Mouse (Mus musculus): ENCODE measurements around the gene Sohlh2. TPM values are rescaled to one million over a fixed set of nuclear protein-coding genes. Genes with fewer than 3 reads are reported as not detected.
"Not testable (repeated sequence)": the region's sequence is repeated elsewhere in the genome, so short reads cannot be mapped to it uniquely, and the experiment has no call there.

Sohlh2 gene
- total RNA-seq, 2 experiments from 2014 or later = not detected

DNA sequence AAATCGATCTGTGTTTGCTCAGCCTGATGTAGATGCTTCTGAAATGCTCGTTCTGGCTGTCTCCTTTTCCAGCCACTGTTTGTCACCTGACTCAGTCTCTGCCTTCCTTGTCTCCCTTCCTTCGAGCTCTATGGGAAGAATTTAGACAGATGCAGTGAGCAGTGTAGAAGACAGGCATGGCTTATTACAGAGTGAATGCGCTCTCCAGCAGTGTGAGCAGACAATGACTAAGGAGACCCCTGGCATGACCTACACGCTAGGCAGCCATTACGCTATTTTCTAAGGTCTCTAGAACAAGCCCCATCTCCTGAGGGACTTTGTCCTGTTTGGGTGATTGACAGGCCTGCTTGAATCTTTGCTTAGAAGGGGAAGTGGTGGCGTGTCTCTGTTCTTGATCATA lies 20.7 kb upstream of the Sohlh2 start:
- no peak for DNase-seq (ENCODE audit: extremely low spot score in 1 of 2, low spot score in 2 of 2)
- no peak overlapping the region for H3K4me3 ChIP-seq
- no peak for TF ChIP-seq CTCF (IDR thresholded peaks at IDR 0.05)
- intact Hi-C loops (cut with DNase I) = loop anchor here (5.0 kb wide), 1 partner anchor 51 kb away; no protein-coding TSS in a partner anchor
- no peak overlapping the region for H3K27ac ChIP-seq

DNA sequence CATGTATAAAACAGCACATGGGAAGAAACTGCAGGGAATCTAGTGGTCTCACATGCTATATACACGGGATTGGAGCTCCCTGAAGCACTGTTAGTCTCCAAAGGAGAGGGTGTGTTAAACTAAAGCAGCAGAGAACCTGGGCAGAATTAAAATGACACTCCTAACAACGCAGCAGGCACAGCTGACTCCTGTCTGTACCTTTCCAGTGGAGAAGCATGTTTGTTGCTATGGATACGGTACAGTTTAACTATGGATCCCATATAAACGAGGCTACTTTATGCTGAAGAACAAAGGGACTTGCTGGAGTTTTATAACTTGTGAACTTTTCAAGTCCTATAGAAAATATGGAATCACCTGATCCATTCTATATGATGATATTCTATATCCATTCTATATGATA lies 18.3 kb upstream of the Sohlh2 start:
- no peak for DNase-seq (ENCODE audit: extremely low spot score in 1 of 2, low spot score in 2 of 2)
- intact Hi-C loops (cut with DNase I) = loop anchor here (5.0 kb wide), 1 partner anchor 49 kb away; no protein-coding TSS in a partner anchor
- no peak overlapping the region for H3K27ac ChIP-seq
- H3K4me3 ChIP-seq = no peak overlapping the region
- TF ChIP-seq CTCF (IDR thresholded peaks at IDR 0.05) = no peak

DNA sequence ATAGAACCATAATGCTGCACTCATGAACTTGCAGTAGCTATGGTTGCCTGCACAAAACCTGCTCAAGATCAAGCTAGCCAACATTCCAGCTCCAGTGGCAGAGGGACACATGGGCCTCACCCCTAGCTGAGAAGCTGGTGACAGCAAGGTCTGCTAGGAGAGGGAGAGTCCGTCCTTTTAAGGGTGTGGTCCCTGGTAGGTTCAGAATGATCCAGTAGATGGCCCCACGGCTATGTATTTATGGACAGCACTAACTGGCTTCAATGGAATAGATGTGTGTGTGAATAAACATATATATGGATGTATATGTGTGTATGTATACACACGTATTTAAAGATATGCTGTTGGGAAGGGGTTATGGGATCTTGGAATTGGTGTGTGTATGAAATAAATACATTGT lies 9.3 kb upstream of the Sohlh2 start:
- no peak for DNase-seq (ENCODE audit: extremely low spot score in 1 of 2, low spot score in 2 of 2)
- intact Hi-C loops (cut with DNase I) = no loop called here
- H3K4me3 ChIP-seq = no peak overlapping the region
- H3K27ac ChIP-seq = no peak overlapping the region
- TF ChIP-seq CTCF (IDR thresholded peaks at IDR 0.05) = no peak; the same call in 1 of the 2 replicates

DNA sequence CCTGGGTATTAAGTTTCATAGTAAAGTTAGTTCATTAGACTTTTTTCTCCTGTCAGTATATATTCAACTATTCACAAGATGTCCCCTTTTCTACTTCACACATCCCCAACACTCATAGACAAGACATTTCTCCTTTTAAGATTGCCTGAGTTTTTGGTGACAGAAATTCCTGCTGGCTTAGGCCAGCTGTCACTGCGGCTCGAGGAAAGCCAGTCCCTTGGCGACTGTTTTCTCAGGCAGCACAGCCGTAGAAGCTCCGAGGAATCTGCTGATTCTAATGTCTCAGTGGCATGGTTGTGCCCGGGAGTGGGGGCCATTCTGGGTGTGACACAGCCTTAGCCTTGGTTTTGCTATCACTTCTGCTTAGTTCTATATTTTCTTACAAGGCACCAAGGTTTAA lies 4.6 kb upstream of the Sohlh2 start:
- H3K27ac ChIP-seq = no peak overlapping the region
- intact Hi-C loops (cut with DNase I) = no loop called here
- no peak for TF ChIP-seq CTCF (IDR thresholded peaks at IDR 0.05)

DNA sequence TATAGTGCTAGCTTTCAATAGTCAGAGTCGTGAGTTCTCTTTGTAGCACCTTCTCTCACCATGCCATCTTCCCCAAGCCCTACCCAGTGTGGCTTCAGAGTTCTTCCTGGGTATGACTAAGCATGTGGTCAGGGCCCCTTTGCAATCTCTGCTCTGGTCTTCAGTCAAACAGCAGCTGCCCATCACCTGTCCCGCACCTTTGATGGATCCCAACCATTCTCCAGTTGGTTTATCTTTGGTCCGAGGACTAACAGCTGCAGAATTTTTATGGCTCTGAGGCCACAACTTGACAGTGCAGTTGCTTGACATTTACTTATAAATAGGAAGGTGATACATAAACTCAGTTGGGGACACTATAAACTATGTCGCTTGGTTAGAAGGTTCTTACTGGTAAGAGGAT lies 9.8 kb downstream of the Sohlh2 start:
- TF ChIP-seq CTCF (IDR thresholded peaks at IDR 0.05) = no peak
- Histone ChIP-seq H3K4me3 (no peak overlapping the region), H3K27ac (no peak overlapping the region)
- DNase-seq (ENCODE audit: extremely low spot score in 1 of 2, low spot score in 2 of 2) = no peak
- intact Hi-C loops (cut with DNase I) = no loop called here

More for the DNA sequence above, 4.6 kb upstream of the Sohlh2 start:
- no peak overlapping the region for H3K4me3 ChIP-seq
- DNase-seq (ENCODE audit: extremely low spot score in 1 of 2, low spot score in 2 of 2) = no peak

DNA sequence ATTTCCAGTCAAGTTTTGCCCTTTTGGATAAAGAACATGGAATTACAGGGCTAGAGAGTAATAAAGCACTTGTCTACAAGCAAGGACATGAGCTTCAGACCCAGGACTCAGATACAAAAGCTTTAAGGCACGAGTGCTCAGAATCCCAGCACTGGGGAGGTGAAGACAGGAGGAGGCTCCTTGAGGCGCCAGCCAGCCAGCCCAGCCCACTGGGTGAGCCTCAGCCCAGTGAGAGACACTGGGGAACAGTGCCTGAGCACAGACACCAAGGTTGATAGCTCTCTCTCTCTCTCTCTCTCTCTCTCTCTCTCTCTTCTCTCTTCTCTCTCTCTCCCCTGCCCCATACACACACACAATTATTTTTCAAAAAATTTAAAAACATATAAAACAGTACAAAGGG lies 11.5 kb downstream of the Sohlh2 start:
- TF ChIP-seq CTCF (IDR thresholded peaks at IDR 0.05) = no peak
- no peak for DNase-seq (ENCODE audit: extremely low spot score in 1 of 2, low spot score in 2 of 2)
- Histone ChIP-seq H3K4me3 (no peak overlapping the region), H3K27ac (no peak overlapping the region)
- intact Hi-C loops (cut with DNase I) = no loop called here

DNA sequence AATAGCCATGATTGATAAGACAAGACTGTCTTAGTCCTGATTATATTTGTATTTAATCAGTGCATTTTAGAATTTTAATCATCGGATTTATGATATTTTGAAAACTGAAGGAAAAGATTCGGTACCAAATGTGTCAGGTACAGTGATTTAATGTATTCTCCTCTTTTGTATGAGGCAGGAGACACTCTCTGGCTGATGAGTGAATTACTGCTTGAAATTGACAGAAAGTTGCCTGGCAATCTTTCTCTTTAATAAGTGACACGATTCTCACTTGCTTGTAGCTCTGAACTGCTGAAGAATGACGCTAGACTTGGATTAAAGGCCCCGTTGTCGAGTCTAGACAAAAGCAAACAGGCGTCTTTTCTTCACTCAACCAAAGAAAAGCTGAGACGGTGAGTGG lies 13.0 kb downstream of the Sohlh2 start:
- DNase-seq (ENCODE audit: extremely low spot score in 1 of 2, low spot score in 2 of 2) = no peak
- H3K27ac ChIP-seq = no peak overlapping the region
- no peak for TF ChIP-seq CTCF (IDR thresholded peaks at IDR 0.05)
- no peak overlapping the region for H3K4me3 ChIP-seq
- intact Hi-C loops (cut with DNase I) = no loop called here

DNA sequence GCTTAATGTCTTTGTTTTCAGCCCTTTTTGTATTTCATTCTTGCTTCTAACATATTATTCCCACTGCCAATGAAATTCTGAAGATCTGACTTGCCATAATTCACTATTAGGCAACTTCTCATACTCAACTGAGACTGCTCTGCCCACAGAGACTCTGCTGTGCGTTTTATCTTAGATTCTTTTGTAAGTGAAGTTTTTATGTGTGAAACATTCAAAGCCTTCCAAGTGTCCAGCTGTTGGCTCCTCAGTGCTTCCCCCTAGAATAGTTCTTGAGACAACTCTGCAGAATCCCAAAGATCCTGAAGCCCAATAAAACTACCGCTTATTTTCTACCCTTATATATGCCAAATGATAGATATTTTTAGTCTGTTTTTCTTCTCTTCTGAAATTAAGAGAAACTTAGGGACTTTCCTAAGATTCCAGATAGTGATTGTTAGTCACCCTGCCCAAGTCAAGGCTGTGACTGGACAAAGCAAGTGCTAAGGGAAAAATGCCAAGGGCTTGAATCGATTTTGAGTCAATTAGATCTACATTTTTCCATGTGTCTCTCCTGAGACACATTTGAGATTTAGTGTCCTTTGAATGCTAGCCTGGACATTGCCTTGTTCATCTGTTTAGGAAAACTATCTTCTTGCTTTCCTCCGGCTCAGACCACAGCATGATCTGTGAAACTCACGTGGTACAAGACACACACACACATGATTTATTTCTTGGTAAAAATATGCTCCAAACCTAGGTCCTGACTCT lies 13.9 kb downstream of the Sohlh2 start:
- DNase-seq (ENCODE audit: extremely low spot score in 1 of 2, low spot score in 2 of 2) = no peak
- intact Hi-C loops (cut with DNase I) = no loop called here
- Histone ChIP-seq H3K4me3 (no peak overlapping the region), H3K27ac (no peak overlapping the region)
- no peak for TF ChIP-seq CTCF (IDR thresholded peaks at IDR 0.05)

DNA sequence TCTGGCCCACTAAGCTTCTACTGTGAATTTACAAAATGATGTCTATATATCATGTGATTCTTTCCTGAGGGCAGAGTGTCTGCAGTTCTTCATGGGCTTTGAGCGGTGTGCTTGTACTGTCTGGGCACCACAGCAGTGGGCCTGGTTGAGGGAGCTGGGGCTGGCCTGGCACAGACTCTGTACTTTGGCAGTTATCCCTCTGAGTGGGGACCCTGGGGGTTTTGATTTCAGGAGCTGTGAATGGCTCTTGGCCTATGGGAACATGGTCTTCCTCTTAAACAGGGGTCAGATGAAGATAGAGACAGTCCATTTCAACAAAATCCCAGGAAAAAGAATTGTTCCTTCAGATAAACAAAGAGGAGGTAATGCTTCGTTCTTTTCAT lies 14.5 kb downstream of the Sohlh2 start:
- no peak for TF ChIP-seq CTCF (IDR thresholded peaks at IDR 0.05)
- no peak for DNase-seq (ENCODE audit: extremely low spot score in 1 of 2, low spot score in 2 of 2)
- Histone ChIP-seq H3K4me3 (no peak overlapping the region), H3K27ac (no peak overlapping the region)
- intact Hi-C loops (cut with DNase I) = no loop called here

DNA sequence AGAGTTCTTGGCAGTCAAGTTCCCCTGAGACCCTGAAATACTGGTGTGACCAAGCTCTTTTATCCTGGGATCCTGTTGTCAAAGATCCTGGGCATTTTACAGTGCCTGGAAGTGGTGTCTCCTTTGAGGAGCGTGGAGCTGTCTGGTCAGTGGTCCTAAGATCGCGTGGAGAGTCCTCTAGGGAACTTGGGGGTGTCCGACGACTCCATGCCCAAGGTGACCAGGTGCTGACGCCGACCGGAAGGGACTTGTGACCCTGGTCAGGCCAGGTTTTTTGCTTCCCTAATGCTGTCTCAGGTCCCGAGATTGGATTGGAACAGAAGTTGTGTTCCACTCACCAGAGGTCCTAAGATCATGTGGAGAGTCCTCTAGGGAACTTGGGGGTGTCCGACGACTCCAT lies 21.8 kb downstream of the Sohlh2 start:
- H3K4me3 ChIP-seq; H3K27ac ChIP-seq; intact Hi-C loops (cut with DNase I); DNase-seq (ENCODE audit: extremely low spot score in 1 of 2, low spot score in 2 of 2): not testable (repeated sequence)

DNA sequence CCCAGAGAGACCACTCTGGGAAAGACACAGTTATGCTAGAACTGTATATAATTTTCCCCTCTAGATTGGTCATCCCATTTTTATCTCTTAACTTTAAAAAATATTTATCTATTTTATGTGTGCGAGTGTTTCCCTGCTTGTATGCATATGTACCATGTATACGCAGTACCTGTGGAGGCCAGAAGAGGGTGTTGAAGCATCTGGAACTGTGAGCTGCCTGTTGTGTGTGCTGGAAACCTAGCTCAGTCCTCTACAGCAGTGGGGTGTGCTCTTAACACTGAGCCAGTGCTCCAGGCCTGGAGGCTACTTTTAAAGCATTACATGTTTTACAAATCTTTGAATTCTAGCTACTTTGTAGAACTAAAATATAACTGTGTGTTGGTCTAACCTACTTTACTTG lies 24.6 kb downstream of the Sohlh2 start:
- Histone ChIP-seq H3K27ac (no peak overlapping the region), H3K4me3 (no peak overlapping the region)
- intact Hi-C loops (cut with DNase I) = no loop called here
- no peak for DNase-seq (ENCODE audit: extremely low spot score in 1 of 2, low spot score in 2 of 2)
- TF ChIP-seq CTCF (IDR thresholded peaks at IDR 0.05) = no peak; the same call in 1 of the 2 replicates

DNA sequence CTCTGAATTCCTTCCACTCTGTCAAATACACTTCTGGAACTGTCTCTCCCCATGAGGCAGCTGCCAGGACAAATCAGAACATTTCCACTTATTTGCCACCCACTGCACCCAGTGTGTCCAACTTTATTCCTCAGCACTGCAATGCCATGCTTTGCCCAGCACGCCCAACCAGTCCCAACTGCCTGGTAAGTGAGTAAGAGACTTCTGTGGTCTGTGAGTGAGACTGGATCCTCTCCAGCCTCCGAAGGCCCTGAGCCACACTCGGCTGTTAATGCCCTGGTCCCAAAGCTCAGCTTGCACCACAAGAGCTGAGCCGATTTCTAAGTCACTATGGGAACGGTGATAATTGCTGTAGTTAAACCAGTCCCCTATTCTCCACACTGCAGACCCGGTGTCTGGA lies 25.8 kb downstream of the Sohlh2 start:
- H3K4me3 ChIP-seq = no peak overlapping the region
- no peak overlapping the region for H3K27ac ChIP-seq
- TF ChIP-seq CTCF (IDR thresholded peaks at IDR 0.05) = no peak
- intact Hi-C loops (cut with DNase I) = no loop called here
- DNase-seq (ENCODE audit: extremely low spot score in 1 of 2, low spot score in 2 of 2) = no peak

DNA sequence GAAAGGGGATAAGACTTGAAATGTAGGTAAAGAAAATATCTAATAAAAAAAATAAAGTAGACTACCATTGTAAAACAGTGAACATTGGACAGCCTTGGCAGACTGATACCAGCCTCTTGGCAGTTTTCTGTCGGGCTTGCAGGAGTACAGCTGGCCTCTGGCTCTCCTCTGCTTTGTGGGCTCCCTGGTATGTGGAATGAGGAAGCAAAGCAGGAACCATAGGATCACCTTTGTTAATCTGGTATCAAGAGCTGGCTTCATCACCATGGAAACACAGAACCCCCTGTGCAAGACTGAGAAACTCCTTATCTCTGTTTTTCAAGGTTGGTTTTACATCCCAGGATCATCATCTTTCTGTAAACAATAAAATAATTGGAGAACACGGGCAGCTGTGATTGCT lies 30.4 kb downstream of the Sohlh2 start:
- no peak for TF ChIP-seq CTCF (IDR thresholded peaks at IDR 0.05)
- no peak overlapping the region for H3K4me3 ChIP-seq
- H3K27ac ChIP-seq = no peak overlapping the region
- no peak for DNase-seq (ENCODE audit: extremely low spot score in 1 of 2, low spot score in 2 of 2)
- intact Hi-C loops (cut with DNase I) = loop anchor here (5.0 kb wide), 1 partner anchor 50 kb away; no protein-coding TSS in a partner anchor

Data from left cerebral cortex, adult 2 months (tissue).